Mouse (Mus musculus) right cerebral cortex, adult 2 months (tissue): Measurements from ENCODE around the gene Tpcn2.
A peak's percentile ranks its signal among the peaks of the same experiment; 100 is the strongest.

ENCODE experiments used
- DNase-seq, 2 experiments: peaks; one replicate each; pipeline ENCODE4 v3.0.0; 2021 to 2022; ENCODE audit warnings: low spot score in 2 of 2

Gene Tpcn2

DNA sequence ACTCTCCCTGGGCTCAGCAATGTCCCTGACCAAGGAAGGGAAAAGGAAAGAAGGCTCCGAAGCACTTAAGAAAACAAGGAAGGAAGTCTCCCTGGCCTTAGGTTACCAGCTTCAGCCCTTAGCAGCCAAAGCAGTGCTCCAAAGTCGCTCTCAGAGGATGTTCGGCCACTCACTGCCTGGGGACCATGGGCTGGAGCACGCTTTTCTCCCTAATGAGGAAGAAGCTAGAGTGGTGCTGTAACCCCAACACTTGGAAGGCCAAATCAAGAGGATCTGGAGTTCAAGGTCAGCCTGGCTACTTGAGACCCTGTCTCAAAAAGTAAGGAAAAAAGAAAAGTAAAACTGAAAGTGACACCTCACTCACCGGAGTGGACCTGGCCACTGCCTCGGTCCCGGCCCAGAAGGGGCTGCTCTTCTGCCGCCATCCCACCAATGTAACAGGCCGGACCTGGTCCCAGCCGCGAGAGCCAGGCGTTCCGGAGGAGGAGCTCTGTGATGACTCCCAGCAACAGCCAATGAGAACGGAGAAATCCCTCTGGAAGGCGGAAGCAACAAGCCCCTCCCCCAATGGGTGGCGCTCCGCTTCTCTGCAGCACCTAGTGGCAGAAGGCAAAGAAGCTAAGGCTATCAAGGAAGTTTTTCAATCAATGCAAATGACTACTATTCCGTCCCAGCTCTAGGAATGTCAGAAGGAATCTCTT is at the start of gene Tpcn2:
Gene Tpcn2 (minus strand): TSS at position 525 of the 701 bp plus-strand sequence.
- peak; percentile 90 to 92 for DNase-seq

DNA sequence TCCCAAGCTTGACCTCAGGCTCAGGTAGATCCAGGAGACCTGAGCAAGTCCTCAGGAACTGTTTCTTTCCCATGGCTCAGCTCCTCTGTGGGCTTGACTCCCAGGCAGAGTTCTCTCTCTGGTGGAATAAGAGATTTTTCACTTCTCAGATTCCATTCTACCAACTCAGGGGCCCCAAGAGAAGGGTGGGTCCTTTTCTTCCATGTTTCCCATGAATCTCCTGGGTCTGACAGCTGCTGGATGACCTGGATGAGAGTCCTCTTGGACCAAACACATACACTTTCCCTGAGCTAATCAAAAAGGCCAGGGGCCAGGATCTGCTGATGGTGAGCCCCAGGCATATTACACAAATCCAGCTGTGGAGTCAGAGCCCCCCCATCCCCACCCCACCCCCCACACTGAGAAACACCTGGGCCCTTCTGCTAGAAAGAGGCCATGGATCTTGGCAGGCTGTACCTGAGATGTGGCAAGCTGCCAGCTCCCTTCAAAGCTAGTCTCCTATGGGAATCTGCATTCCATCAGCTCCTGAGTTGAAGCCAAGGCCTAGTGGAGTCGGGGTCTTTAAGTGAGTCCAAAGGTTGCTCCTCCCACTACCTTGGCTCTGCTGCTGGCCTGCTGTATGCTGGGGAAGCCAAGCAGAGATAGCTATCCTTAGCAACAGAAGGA is 48.7 kb upstream of the Tpcn2 start:
- DNase-seq = no peak

DNA sequence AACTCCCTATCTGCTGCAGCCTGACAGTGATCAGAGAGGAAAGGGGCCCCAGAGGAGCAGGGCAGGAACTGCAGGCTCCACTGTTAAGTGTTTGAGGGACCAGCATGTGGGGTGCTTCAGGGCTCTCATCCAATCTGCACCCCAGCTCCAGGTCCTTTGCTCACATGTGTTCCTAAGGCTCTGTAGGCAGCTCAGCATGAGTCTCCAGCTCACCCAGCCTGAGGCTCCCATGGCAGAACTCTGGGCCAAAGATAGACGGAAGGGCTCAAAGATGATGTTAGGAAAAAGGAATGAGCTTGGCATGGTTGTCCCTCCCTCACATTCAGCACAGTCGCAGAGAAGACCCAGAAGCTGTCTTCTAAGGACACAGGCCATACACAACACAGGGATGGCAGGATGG is 46.8 kb upstream of the Tpcn2 start:
- DNase-seq = no peak

DNA sequence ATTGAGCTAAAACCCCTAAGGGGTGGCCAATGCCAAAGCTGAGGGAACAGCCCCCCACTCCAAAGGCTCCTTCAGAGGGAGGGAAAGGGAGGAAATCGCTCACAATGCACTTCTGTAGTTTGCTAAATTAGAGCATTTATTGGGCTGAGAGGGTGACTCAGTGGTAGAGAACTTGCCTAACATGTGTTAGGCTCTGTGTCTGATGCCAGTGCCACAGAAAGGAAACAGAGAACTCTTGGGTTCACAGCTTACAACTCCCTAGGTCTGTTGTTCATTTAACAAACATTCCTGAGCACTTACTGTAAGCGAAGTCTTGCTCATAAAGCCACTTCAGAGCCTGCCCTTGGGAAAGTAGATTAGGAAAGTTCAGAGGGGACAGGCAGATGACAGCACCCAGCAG is 46.2 kb upstream of the Tpcn2 start:
- DNase-seq = no peak

DNA sequence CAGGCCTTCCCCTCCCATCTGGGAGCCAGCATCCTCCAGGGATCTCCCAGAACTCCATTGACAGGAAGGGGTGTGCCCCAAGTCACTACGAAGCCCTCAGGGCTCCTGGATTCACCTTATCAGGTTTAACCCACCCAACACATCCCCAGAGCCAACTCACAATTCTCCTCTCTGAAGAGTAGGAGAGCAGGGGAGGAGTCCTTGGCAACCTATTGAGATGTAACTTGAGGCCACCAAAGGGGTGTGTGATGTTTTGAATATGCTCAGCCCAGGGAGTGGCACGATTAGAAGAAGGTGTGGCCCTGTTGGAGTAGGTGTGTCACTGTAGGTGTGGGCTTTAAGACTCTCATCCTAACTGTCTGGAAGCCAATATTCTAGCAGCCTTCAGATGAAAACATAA is 41.9 kb upstream of the Tpcn2 start:
- DNase-seq = no peak

DNA sequence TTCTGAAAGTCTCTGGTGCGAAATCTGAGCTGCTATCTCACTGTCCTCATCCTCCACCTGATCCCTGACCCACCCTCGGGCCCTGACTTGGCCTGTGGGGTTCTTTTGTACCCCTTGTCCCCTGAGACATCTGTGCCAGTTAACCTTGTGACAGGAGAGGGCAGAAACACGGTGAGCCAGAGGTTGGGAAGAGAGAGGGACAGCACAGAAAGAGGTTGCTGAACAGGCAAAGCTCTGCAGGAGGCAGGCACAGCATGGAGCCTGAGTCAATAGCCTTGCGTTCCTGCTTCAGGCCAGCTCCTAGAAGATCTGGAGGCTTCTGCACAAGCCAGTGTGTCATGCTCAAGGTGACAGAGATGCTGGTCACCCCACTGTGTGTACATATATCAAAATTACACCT is 39.8 kb upstream of the Tpcn2 start:
- no peak for DNase-seq

DNA sequence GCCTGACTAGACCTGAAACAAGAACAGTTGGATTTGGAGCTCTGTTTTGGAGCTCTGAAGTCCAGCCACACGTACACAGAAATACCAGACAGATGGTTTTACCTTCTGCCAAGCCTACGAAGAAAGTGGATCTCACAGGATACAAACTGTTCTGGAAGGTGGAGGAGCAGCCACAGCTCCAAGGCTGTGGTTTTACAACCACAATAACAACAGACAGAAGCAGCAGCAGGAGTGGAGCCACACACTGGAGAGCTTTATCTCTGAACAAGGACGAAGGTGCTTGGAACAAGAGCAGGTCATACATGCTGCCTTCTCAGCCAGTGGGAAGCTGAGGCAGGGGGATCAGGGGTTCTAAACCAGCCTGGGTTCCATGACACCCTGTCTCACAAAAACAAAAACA is 35.7 kb upstream of the Tpcn2 start:
- peak; percentile 30 to 38 for DNase-seq

DNA sequence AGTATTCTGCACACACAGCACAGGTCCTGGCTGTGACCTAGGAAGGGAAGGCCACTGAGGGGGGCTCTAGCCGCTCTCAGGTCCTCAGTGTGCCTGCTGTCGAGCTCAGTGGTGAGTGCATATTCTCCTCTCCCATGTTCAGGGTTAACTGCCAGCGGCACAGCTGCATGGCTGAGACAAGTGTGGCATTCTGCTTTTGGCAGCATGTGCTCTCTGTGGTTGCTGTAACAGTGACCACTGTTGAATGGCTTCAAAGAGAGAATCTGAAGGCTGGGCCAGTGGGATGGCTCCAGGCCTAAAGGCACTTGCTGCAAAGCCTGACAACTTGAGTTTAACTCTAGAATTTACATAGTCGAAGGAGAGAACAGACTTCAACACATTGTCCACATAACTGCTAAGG is 33.7 kb upstream of the Tpcn2 start:
- DNase-seq = no peak

DNA sequence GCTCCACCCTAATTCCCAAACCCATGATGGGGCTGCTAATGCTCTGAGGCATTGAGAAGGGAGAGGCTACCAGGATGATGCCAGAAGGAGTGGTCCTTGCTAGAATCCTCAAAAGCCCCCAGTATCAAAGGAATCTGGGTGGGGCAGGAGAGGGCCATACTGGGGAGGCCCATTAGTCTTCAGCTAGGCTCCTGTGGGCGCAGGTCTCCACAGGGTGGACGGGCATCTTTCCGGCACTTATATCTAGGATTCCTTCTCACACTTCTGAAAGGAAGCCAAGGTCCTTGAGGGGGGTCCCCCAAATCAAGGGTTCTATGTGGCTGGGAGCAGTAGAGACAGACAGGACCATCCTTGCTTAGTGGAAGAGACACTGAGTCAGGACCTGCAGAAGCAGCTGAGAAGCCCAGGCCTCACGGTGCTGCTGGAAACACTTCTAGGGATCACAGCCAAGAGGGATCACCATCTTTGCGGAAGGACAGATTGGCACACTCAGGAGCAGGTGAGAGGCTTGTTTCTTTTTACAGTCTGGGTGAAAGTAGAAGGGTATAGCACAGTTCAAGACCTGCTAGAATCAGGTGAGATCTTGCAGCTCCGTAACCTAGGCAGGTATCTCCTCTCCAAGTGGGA is 31.1 kb upstream of the Tpcn2 start, which contains the start of gene Mrgprd:
Gene Mrgprd (plus strand): TSS at position 51 of the 627 bp plus-strand sequence.
- DNase-seq = no peak

DNA sequence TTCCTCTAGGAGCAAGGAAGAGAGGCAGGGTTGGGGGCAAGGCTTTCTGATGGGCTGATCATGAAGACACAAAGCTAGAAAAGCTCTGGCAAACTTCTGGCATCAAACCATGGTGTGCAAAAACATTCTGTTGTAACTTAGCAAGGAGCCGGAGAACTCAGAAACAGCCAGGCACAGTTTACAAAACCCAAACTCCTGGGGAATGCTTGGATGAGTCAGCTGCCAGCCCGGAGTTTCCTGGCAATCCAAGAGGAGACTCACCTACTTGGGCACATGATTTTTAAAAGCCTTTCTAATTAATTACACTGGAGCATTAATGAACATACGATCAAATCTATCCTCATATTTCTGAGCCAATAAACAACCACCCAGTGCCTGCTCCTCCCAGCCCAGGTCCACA is 28.3 kb upstream of the Tpcn2 start:
- DNase-seq = no peak

DNA sequence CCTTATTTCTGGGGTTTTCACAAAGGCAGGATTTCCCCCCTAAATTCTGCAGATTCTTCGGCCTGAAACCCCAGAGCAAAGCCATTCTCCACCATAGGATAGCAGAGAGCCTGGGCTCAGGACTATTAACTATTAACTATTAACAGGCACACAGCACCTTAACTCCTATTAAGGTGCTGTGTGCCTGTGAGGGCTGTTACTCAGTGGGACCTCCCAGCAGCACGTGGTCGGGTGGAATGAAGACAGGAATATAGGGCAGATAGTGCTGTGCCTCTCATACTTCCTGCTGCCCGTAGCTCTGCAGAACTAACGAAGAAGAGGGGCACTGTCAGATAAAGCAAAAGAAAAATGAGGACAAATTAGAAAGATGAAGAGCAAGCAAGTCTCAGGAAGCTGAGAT is 26.7 kb upstream of the Tpcn2 start:
- DNase-seq = no peak

DNA sequence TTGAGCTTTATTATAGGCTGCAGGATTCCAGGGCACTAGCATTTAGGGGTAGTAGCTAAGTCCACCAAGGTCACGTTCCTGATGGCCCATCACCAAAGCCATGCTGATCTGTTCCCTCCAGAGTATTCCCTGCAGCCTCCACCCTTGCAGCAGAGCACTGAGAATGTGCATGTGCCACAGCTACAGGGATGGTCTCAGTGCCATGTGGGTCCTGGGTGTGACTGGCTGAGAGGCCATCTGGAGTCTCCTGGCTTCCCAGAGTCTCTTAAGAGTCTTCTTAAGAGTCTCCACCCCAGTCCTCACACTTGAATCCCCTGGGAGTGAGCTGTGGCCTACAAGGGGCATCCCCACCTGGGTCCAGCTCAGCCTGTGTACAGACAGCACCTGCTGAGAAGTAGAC is 26.1 kb upstream of the Tpcn2 start:
- no peak for DNase-seq

DNA sequence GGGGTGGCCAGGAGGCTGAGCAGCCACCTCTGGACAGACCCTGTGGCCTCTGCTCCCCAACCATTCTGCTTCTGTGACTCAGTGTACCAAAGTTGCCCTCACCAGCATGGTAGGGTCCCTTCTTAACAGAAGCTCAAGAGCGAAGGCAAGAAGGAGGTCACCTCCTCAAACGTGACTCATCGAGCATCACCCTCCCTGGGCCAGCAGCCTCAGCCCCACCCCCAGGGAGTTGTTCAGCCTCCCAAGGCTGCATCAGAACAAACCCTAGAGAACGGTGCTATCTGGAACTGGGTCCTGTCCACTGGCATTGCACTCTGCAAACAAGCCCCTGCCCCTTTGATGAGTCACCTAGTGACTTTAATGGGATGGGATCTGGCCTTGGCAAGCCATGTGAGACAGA is 25.1 kb upstream of the Tpcn2 start:
- no peak for DNase-seq

DNA sequence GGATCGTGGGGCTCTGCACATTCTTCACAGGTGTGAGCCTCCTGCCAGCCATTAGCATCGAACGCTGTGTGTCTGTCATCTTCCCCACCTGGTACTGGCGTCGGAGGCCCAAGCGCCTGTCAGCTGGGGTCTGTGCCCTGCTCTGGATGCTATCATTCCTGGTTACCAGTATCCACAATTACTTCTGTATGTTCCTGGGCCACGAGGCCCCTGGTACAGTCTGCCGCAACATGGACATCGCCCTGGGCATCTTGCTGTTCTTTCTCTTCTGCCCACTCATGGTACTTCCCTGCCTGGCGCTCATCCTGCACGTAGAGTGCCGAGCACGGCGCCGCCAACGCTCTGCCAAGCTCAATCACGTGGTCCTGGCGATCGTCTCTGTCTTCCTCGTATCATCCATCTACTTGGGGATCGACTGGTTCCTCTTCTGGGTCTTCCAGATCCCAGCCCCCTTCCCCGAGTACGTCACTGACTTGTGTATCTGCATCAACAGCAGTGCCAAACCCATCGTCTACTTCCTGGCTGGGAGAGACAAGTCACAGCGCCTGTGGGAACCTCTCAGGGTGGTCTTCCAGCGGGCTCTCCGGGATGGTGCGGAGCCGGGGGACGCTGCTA is 24.4 kb upstream of the Tpcn2 start:
- no peak for DNase-seq

DNA sequence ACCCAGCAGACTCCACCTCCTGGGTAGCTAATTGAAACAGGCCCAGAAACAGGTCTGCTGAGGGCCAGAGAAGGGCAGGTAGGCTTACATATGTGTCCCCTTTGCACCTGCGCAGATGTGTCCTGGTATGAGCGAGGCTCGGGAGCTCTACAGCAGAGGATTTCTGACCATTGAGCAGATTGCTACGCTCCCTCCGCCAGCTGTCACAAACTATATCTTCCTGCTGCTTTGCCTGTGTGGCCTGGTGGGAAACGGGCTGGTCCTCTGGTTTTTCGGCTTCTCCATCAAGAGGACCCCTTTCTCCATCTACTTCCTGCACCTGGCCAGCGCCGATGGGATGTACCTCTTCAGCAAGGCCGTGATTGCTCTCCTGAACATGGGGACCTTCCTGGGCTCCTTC is 23.8 kb upstream of the Tpcn2 start:
- no peak for DNase-seq

DNA sequence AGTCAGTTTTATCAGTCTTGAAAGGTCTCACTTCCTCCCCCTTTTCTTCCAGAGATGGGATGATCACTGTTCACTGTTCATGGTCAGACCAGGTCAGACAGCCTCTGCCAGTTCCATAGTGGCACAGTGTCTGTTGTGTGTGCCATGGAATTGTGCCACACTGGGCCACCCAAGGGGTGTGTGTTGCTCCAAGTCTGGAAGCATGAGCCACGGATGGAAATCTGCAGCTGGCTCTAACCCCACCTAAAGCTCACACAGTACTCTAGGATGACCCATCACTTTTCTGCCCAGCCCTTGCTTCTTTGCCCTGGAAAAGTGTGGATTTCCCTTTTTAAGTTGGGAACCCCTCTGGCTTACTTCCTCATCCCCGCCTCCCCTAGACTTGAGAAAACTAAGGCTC is 20.3 kb upstream of the Tpcn2 start:
- no peak for DNase-seq

DNA sequence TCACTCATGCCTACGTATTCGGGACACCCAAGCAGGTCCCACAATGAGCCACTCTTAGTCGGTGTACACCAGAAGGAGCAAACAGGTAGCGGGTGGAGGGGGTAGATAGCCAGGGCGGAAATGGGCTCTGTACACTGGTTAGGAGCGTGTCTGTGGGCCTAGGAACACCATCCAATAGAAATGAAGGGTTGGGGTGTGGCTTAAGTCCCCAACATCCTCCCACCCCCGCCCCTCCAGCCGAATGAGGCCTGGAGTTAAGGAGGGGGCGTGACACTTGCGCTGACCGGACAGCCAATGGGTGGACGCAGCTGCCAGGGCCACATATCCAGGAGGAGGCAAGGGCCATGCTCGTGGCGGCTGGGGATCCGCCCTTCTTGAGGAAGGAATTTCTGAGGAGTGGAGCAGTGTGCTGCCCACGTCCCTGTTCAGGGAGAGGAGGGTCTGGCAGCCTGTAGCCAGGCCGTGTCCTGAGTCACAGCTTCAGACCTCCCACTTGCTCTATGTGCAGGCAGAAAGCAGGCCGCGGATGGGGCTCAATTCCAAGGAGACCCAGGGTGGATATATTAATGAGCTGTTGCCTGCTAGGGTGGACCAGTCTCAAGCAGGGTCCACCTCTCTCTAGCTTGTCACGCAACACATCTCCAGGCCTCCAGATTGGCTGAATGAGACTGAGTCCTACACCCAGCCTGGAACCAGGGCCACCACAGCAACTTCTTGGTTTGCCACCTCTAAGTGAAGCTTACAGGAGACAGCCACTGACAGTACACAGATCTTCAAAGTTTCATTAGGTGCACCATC is 18.9 kb upstream of the Tpcn2 start:
- DNase-seq = no peak

DNA sequence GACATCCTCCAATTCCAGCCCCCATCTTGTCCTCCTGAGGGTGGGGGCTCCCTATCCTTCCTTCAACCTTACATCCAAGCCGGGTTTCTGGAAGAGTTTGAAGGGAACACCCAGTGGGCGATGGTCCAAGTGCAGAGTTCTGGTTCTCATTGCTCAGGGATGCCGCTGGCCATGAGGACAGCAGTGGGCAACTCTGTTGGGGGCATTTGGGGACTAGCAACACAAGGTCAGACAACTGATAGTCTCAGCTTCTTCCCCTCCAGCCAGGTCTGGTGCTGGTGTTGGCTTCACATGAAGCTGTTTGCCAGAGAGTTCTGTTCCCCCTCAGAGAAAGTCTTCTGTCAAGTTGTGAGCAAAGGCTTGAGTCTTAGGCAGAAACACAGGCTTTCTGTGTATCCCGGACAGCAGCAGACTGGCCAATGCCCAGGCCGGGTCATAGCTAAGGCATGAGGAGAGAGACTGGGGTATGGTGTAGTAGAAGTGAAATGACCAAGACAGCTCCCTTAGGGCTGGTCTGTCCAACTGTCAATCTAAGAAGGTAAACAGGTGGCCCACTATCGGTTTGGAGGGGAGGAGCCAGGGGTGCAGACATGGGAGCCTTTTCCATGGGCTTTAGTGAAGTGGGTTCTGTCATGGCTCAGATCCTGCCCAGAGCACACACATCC is 17.7 kb upstream of the Tpcn2 start:
- no peak for DNase-seq

DNA sequence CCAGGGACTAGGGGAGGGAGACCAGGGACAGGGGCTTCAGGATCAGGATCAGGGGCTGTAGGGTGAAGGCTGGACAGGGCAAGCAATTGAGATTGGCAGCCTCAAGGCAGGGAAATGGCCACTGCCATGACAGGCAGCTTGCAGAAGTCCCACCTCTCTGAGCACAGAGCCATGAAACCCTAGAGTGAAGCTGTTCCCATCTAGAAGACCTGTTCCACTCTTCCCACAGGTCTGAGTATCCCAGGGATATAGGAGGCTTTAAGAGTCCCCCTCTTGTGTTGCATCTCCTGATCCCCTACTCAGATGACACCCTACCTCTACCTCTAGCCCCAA is 17.2 kb upstream of the Tpcn2 start:
- DNase-seq = no peak

DNA sequence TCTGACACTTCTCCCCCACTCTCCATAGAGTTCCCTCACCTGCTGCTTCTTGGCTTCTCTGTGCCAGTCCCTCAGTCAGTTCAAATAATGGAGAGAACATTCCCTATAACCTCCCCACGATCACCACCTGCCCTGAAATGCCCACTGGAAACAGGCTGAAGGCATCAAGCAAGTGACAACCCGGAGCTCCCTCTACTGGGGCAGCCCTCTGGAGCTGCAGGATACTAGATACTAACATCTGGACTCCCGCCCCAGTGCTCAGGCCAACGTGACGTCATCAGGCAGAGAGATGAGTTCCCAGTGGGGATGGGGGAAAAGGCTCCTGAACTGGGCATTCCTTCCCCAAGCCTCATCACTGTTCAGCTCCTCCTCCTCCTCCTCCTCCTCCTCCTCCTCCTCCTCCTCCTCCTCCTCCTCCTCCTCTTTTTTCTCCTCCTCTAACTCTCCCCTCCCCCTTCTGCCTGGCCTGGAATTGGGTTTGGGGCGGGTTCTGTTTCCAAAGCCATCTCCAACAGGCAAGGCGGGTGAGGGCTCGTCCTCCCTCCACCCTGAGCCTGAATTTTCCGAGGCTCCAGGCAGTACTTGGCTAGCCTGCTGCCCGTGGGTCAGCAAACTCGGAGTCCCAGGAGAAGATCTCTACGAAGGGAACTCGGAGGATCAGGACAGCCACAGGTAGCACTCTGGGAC is 16.7 kb upstream of the Tpcn2 start, which contains the start of gene Mrgprf:
Gene Mrgprf (plus strand): TSS at position 508 of the 687 bp plus-strand sequence.
- DNase-seq = peak in 1 of 2 experiments; percentile 26
